Mouse (Mus musculus): ENCODE measurements around the gene Mum1.

Mum1 gene

DNA sequence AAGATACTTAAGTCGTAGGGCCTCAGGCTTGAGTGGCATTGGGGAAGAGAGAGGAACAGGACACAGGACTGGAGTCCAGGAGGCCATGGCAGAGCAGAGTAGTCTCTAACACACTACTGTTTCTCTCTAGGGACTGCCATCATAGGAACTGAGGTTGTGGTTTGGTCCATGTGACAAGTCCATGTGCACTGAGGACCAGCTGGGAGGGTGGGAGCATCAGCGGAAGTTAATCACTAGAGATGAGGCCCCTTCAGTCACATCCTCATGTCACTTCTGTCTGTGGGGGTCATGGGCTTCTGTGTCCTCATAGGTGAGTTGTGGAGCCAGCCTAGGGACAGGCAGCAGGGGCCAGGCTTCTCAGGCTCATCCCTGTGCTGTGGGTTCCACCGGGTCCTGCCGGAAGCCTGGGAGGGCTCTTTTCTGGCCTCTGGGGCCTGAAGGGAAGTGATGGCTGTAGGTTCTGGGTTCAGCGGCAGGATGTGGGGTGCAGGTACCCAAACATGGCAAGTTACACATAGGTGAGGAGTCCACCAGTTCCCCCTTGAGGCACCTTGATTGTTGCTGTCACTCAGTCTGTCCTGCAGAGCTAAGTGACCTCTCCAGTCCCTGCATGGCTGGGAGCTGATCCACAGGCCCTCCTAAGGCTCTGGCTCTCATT, 45.1 kb downstream of the Mum1 start:
- no peak for DNase-seq (ENCODE audit: low spot score)

DNA sequence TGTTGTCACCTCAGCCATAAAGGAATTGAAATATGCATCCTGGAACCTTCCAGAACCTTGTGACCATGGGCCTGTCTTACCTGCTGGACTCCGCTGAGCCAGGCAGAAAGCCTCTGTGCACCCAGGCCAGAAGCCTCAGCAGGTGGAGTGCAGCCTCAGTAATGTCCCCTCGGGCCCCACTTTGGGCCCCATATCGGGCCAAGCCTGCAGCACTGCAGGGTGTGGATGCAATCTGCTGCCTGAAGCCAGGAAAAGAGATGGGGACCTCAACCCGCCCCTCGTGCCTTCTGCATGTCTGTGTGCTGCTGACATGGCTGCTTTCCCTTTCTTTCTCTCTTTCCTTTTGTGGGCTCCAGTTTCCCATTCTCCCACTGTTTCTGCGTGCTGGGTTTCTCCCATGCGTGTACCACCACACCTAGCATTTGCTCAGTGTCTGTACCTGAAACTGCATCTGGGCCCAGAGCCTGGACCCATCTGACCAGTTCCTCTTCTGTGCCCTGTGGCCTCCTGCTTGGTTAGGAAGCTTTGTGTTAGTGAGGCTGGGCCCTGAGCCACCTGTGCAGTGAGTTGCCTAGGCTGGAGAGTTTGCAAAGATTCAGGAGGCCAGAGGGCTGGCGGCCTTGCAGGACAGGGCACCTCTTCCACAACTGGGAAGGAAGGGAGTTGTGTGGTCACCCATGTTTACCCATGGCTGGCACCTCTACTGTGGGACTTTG, 45.8 kb downstream of the Mum1 start:
- no peak for DNase-seq (ENCODE audit: low spot score)

GRCm38 (mm10) chr10:80273847-80274246, 47.6 kb downstream of the Mum1 start:
- no peak for DNase-seq (ENCODE audit: low spot score)

- DNase-seq (ENCODE audit: low spot score) = no peak
Measured at GRCm38 (mm10) chr10:80276238-80276637, 50.0 kb downstream of the Mum1 start.

DNA sequence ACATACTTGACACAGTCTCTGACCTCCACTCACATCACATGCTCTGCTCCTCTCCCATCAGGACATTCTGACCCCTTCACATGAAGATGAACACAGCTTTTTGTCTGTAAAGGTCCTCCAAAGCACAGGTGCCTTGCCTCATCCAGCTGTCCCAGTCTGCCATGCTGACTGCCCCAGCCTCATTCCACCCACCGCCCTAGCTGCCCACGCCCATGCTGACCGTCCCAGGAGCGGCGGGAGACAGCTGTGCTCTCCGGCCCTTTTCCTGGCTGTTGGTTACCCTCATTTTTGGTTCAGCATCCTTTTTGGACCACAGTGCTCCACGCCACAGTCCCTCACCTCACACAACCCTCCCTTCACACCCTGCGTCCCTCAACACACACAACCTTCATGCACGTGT, 52.2 kb downstream of the Mum1 start:
- DNase-seq (ENCODE audit: low spot score) = no peak

DNA sequence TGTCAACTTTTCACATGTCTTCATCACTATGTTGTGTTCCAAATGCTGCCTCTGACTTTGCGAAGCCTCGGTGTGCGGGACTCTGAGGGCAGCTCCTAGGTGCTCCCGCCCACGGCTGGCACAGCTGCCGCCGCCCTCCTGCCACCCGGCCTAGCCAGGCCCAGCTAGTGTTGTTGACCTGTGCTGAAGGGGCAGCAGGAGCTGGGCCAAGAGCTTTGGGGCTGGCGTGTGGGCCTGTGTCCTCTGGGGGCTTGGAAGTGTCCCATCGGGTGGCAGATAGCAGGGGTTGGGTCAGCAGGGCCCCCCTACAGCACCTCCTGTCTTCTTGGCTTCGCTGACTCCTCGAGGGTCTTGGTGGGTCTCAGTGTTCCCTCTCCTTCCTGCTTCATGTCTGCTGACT, 53.0 kb downstream of the Mum1 start:
- DNase-seq (ENCODE audit: low spot score) = no peak

GRCm38 (mm10) chr10:80281304-80281703, 55.1 kb downstream of the Mum1 start:
- no peak for DNase-seq (ENCODE audit: low spot score)

DNA sequence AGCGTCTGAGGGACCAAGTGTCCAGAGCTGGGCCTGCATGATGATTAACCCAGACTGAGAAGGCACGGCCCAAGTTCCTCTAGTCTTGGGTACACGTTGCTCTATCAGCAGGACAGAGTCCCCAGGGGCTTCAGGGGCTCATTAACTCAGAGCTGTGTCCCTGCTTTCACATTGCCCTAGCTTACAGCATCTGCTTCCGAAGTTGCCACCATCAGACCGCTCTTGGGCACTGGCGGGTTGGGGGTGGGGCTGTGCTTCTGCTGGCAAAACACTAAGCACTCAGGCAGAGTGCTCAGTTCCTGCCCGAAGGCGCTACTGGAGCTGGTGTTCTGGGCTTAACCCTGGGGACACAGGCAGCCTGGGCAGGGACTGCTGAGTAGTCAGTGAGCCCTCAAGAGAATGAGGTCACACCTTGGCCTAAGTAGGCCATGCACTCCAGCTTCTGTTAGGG, 55.7 kb downstream of the Mum1 start:
- no peak for DNase-seq (ENCODE audit: low spot score)

DNA sequence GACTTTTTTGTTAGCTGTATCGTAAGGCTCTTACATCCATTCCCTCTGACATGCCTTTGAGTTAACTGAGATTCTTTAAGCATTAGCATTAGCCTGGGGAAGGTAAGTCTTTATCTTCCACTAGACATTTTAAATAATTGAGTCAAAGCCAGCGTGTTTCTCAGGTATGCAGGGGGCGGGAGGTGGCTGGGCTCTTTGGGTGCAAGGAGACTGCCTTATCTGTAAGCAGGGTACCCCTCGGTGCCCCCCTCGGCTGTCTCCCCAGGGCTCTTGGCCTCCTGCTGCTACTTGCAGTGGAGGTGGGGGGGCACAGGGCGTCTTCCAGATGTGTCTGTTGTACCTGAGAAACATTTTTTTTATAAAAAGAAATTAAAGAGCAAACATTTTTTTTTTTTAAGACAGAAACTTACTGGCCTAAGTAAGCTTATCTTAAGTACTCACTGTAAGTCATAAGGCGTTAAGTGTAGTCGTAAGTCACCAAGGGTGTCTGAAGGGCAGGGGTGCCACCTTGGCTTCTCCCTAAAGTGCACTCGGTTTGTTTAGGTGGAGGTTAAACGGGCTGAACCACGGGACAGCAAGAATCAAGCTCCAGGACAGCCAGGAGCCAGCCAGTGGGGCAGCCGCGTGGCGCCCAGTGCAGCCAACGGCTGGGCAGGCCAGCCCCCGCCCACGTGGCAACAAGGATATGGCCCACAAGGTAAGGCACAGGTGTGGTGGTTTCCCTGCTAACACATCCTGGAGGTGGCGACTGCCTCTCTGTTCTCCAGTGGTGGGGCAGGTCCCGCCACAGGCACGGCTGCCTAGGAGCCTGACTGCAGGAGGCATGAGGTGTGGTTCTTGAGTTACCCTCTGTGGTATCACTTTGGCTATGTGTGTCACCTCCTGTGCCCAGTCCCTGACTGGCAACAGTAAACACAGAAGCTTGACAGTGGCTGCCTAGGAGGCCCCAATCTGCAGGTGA, 56.5 kb downstream of the Mum1 start:
- DNase-seq (ENCODE audit: low spot score) = no peak

GRCm38 (mm10) chr10:80285222-80286070, 59.2 kb downstream of the Mum1 start:
- no peak for DNase-seq (ENCODE audit: low spot score)

DNA sequence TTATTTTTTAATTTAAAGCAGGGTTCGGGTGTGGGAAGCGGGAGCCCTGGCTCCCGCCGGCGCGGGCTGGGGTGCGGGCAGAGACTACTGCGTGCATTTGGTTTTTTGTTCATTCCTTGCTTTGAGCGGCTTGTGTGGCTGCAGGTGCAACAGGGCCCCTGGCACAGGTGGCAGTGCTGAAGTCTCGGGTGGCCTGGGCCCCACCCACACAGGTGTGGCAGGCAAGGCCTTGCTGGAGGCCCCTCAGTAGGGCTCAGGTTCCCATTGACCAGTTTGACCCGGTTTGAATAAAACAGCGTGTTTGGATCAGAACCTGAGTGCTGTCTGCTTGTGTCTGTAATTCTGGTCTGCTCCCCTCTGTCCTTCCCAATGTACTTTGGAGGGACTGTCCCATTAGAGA, 61.9 kb downstream of the Mum1 start:
- no peak for DNase-seq (ENCODE audit: low spot score)

GRCm38 (mm10) chr10:80288657-80289056, 62.4 kb downstream of the Mum1 start:
- DNase-seq (ENCODE audit: low spot score) = no peak

- peak; percentile 98 for DNase-seq (ENCODE audit: low spot score)
Measured at GRCm38 (mm10) chr10:80292251-80293146, 66.3 kb downstream of the Mum1 start, which contains the start of gene Rps15. Rps15 (plus strand) TSS chr10:80292453.

- DNase-seq (ENCODE audit: low spot score) = no peak
Measured at GRCm38 (mm10) chr10:80293325-80293724, 67.1 kb downstream of the Mum1 start.

Measured in embryo, embryonic 10 days (tissue).